Mouse (Mus musculus) forebrain, embryonic 10.5 days (tissue): ENCODE measurements at regions not wholly inside any gene's neighbourhood (a gene's known extent, or its start where the extent isn't known, plus 50 kb on each side); places are given as distances from the start of the nearest gene placed in this dataset.
A peak's percentile ranks its signal among the peaks of the same experiment; 100 is the strongest.

ENCODE experiments used
- DNase-seq: peaks from one replicate; pipeline ENCODE4 v3.0.0-alpha.2; 2017; ENCODE audit warnings: low spot score; ENCODE audit errors: extremely low spot score
- H3K27ac ChIP-seq: fragments of 300-500 bp; sonication (generic); 2 replicates; pipeline ENCODE4 v1.5.1; 2016; ENCODE audit warnings: mild to moderate bottlenecking
- H3K27me3 ChIP-seq: fragments of 300-500 bp; sonication (generic); 2 replicates; pipeline ENCODE4 v1.6.1; 2016; ENCODE audit warnings: mild to moderate bottlenecking; ENCODE audit not compliant: poor library complexity, severe bottlenecking
- H3K36me3 ChIP-seq: fragments of 300-500 bp; sonication (generic); replicated peaks from 2 replicates; pipeline ENCODE4 v1.6.1; 2016; ENCODE audit warnings: mild to moderate bottlenecking, moderate library complexity
- H3K4me1 ChIP-seq: fragments of 300-500 bp; sonication (generic); 2 replicates; pipeline ENCODE4 v1.6.1; 2016
- H3K4me3 ChIP-seq: fragments of 300-500 bp; sonication (generic); 2 replicates; pipeline ENCODE4 v1.5.1; 2016; ENCODE audit warnings: mild to moderate bottlenecking, moderate library complexity
- H3K9me3 ChIP-seq: fragments of 300-500 bp; sonication (generic); 2 replicates; pipeline ENCODE4 v1.6.1; 2016; ENCODE audit warnings: mild to moderate bottlenecking, moderate library complexity
- WGBS: fragments of 180-500 bp; shearing (Covaris S2); methylation state at CpG from one replicate; pipeline ENCODE4 v1.1.7; 2016; 5-methylcytosine and 5-hydroxymethylcytosine counted together

DNA sequence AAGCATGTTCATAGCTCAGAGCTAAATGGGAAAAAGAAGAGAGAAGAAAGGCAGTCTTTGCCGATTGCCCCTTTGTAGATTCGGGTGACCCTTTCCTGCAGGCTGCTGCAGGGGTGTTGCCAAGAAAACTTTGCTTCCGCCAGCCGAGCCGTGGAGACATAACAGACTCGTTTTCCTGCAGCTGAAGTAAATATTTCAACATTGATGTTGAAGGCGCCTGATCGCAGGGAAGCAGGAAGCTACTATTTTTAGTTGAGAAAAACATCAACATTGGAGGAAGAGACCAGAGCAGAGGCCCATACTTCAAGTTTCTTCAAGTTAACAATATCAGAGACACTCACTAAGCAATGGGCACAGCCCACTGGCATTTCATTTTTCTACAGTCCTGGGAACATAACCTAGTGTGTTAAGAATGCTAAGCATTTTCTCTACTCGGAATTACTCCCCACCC, 211.9 kb downstream of the Gm10260 start:
- Histone ChIP-seq H3K4me1 (peaks cover 34% of the 10 kb centered on the region), H3K9me3 (peaks cover 4% of the 10 kb centered on the region), H3K36me3 (no peaks in the 10 kb centered on the region), H3K27ac (peak overlapping the region; percentile 71), H3K4me3 (no peak overlapping the region), H3K27me3 (no peaks in the 10 kb centered on the region)
- 60% methylated on average over 9 of the region's 9 CpGs for WGBS
- no peak for DNase-seq

DNA sequence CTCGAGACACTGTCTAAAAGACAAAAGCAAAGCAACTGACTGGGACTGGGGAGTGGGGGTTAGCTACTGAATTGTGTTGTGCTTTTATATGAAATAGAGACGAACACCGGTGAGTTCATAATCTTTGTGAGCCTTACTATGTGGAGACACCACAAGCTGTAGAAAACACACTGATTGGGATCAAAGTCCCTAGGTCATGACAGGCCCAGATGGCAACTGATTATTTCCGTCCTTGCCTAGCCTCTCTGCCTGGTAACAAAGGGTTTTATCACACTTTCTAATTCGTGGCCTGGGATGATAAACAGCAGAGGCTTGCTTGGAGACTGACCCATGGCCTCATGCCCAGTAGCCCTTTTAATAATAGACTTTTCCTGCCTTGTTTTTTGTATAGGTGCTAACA, 213.5 kb downstream of the Gm10260 start:
- WGBS: 74% methylated on average over 5 of the region's 5 CpGs
- Histone ChIP-seq H3K9me3 (peaks cover 4% of the 10 kb centered on the region), H3K36me3 (no peaks in the 10 kb centered on the region), H3K27ac (peak overlapping the region; percentile 71; the same call in 1 of the 2 replicates), H3K4me3 (no peak overlapping the region), H3K4me1 (peaks cover 31% of the 10 kb centered on the region), H3K27me3 (no peaks in the 10 kb centered on the region)
- no peak for DNase-seq

DNA sequence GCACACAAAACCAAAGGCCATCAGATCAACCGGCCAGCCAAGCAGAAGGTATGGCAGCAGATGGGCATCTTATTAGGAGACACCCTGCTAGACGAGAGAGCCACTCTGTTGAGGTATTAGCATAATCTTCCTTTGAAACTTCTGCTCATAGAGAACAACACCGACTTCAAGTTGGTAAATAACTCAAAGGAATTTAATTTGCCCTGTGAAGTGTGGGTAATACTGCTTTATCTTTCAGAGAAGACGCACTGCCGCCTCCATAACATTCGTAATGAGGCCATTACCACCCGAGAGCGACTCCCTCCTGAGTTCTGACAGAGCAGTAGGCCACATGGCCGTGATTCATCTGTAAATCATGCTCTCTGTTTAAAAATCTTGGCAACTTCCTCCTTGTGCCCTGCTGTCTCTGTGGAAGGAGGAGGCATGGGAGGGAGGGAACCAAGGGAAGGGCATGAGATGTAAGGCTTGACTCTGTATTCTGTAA, 214.4 kb downstream of the Gm10260 start:
- no peak for DNase-seq
- Histone ChIP-seq H3K4me1 (peaks cover 31% of the 10 kb centered on the region), H3K36me3 (no peaks in the 10 kb centered on the region), H3K4me3 (no peak overlapping the region), H3K27me3 (no peaks in the 10 kb centered on the region), H3K9me3 (peaks cover 4% of the 10 kb centered on the region), H3K27ac (peak overlapping the region; percentile 20; the same call in 1 of the 2 replicates)
- 75% methylated on average over 9 of the region's 9 CpGs for WGBS

DNA sequence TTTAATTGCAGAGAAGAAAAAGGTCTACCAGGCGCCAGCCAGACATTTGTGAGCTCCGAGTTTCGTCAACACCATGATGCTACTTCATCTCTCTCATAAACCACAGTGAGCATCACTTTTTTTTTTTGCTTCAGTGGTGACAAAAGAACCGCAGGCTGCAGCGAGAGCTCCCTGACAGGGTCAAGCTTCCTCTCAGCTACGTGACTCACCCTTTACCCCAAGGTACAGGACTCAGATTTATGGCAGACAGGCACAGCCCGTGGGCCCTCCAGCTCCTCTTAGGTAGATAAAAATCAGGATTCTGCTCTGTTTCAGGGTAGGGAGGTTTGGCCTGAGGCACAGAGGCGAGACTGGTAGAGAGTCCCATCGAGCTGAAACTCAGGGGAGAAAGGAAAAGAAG, 220.7 kb downstream of the Gm10260 start:
- H3K27me3 ChIP-seq: no peaks in the 10 kb centered on the region
- DNase-seq: no peak
- 83% methylated on average over 9 of the region's 9 CpGs for WGBS

GRCm38 (mm10) chr13:97538441-97538840, 222.0 kb downstream of the Gm10260 start:
- WGBS: 94% methylated on average over 7 of the region's 7 CpGs
- H3K27ac ChIP-seq: no peak overlapping the region
- DNase-seq: no peak
- no peaks in the 10 kb centered on the region for H3K36me3 ChIP-seq
- no peaks in the 10 kb centered on the region for H3K27me3 ChIP-seq
- H3K9me3 ChIP-seq: no peaks in the 10 kb centered on the region
- H3K4me3 ChIP-seq: no peak overlapping the region
- H3K4me1 ChIP-seq: peaks cover 19% of the 10 kb centered on the region

More for the DNA sequence above, 220.7 kb downstream of the Gm10260 start:
- no peak overlapping the region for H3K4me3 ChIP-seq
- 0 out of 2 replicates have a peak overlapping the region, but pooled peaks have one; percentile 4 for H3K27ac ChIP-seq
- H3K4me1 ChIP-seq: peaks cover 19% of the 10 kb centered on the region
- no peaks in the 10 kb centered on the region for H3K36me3 ChIP-seq
- peaks cover 2% of the 10 kb centered on the region for H3K9me3 ChIP-seq

- H3K27ac ChIP-seq: no peak overlapping the region
- H3K36me3 ChIP-seq: no peaks in the 10 kb centered on the region
- DNase-seq: no peak
- 89% methylated on average over 7 of the region's 7 CpGs for WGBS
- no peaks in the 10 kb centered on the region for H3K9me3 ChIP-seq
- peaks cover 19% of the 10 kb centered on the region for H3K4me1 ChIP-seq
- no peak overlapping the region for H3K4me3 ChIP-seq
- H3K27me3 ChIP-seq: no peaks in the 10 kb centered on the region
Measured at GRCm38 (mm10) chr13:97537686-97538085, 222.7 kb downstream of the Gm10260 start.

GRCm38 (mm10) chr13:97537206-97537605, 223.2 kb downstream of the Gm10260 start:
- Histone ChIP-seq H3K4me3 (no peak overlapping the region), H3K4me1 (peaks cover 19% of the 10 kb centered on the region), H3K27me3 (no peaks in the 10 kb centered on the region), H3K27ac (no peak overlapping the region), H3K9me3 (no peaks in the 10 kb centered on the region), H3K36me3 (no peaks in the 10 kb centered on the region)
- 90% methylated on average over 11 of the region's 11 CpGs for WGBS
- DNase-seq: no peak

- 92% methylated on average over 11 of the region's 11 CpGs for WGBS
Measured at GRCm38 (mm10) chr13:97533896-97534666, 226.4 kb downstream of the Gm10260 start.

GRCm38 (mm10) chr13:97531181-97531580, 229.3 kb downstream of the Gm10260 start:
- Histone ChIP-seq H3K27me3 (no peaks in the 10 kb centered on the region), H3K36me3 (no peaks in the 10 kb centered on the region), H3K9me3 (no peaks in the 10 kb centered on the region), H3K4me3 (no peak overlapping the region), H3K4me1 (peaks cover 7% of the 10 kb centered on the region; the same call in 1 of the 2 replicates), H3K27ac (0 out of 2 replicates have a peak overlapping the region, but pooled peaks have one; percentile 15)
- WGBS: 86% methylated on average over 2 of the region's 2 CpGs
- no peak for DNase-seq

More at GRCm38 (mm10) chr13:97533896-97534666, 226.4 kb downstream of the Gm10260 start:
- Histone ChIP-seq H3K4me1 (peaks cover 20% of the 10 kb centered on the region), H3K4me3 (no peak overlapping the region), H3K27ac (no peak overlapping the region), H3K36me3 (no peaks in the 10 kb centered on the region), H3K9me3 (no peaks in the 10 kb centered on the region), H3K27me3 (no peaks in the 10 kb centered on the region)
- DNase-seq: no peak

- no peaks in the 10 kb centered on the region for H3K9me3 ChIP-seq
- H3K36me3 ChIP-seq: no peaks in the 10 kb centered on the region
Measured at GRCm38 (mm10) chr13:97530570-97530969, 229.9 kb downstream of the Gm10260 start.

GRCm38 (mm10) chr13:97527958-97528357, 232.5 kb downstream of the Gm10260 start:
- no peak overlapping the region for H3K4me3 ChIP-seq
- no peak overlapping the region for H3K27ac ChIP-seq
- WGBS: 90% methylated on average over 2 of the region's 2 CpGs
- H3K4me1 ChIP-seq: peaks cover 26% of the 10 kb centered on the region
- H3K9me3 ChIP-seq: no peaks in the 10 kb centered on the region
- no peaks in the 10 kb centered on the region for H3K27me3 ChIP-seq
- H3K36me3 ChIP-seq: no peaks in the 10 kb centered on the region
- no peak for DNase-seq

More at GRCm38 (mm10) chr13:97530570-97530969, 229.9 kb downstream of the Gm10260 start:
- 72% methylated on average over 2 of the region's 2 CpGs for WGBS
- Histone ChIP-seq H3K4me1 (peaks cover 7% of the 10 kb centered on the region; the same call in 1 of the 2 replicates), H3K27me3 (no peaks in the 10 kb centered on the region), H3K27ac (no peak overlapping the region), H3K4me3 (no peak overlapping the region)
- DNase-seq: no peak

DNA sequence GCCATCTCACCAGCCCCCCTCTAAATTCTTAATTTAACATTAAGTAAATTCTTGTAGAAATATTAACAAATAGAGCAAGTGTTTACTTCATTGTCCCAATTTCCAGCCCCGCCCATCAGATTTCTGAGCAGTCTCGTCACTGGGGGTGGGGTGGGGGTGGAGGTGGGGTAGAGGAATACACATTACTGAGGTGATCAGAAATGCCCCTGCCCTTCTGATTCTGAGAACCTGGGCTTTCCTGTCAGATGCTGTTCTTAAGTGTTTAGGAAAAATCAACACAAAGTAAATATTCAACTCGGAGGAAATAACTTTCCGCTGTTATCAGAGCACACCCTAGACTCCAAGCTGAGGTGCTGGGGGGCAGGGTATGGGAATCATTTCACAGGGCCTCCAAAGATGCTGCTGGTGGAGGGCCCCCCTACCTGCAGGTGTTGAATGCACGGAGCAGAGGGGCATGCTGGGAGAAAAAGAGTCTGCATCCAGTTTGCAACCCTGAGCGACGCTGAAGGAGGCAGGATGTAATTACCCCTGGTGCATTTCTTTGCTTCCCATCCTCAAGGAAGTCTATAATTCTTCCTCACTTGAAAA, 235.5 kb downstream of the Gm10260 start:
- Histone ChIP-seq H3K9me3 (no peaks in the 10 kb centered on the region), H3K27me3 (no peaks in the 10 kb centered on the region), H3K4me1 (peaks cover 22% of the 10 kb centered on the region), H3K4me3 (no peak overlapping the region), H3K36me3 (no peaks in the 10 kb centered on the region), H3K27ac (no peak overlapping the region)
- no peak for DNase-seq
- WGBS: 72% methylated on average over 7 of the region's 7 CpGs
